Mouse (Mus musculus) heart, postnatal 0 days (tissue): ENCODE results near the gene Tnxb.

Source experiments
- CTCF ChIP-seq: IDR thresholded peaks from 2 replicates; pipeline ENCODE4 v1.5.1; 2016; ENCODE audit warnings: antibody characterized with exemption, control low read depth, low read depth
- EP300 ChIP-seq: IDR thresholded peaks from 2 replicates; pipeline ENCODE4 v1.6.1; 2016; ENCODE audit warnings: antibody characterized with exemption, low read depth

DNA sequence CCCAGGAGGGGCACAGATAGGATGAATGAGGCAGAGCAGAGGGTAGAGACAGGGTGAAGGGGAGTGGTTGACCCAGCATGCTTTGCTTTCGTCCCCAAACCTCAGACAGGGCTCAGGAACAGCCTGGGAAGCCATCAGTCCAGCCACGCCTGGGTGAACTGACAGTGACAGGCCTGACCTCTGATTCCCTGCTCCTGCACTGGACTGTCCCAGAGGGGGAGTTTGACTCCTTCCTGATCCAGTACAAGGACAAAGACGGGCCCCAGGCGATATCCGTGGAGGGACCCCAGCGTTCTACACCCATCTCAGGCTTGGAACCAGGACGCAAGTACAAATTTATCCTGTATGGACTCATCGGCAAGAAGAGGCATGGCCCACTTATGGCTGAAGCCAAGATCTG is 12.8 kb downstream of the Tnxb start:
- no peak for TF ChIP-seq CTCF
- TF ChIP-seq EP300 = no peak
